In the genomic region with DNA sequence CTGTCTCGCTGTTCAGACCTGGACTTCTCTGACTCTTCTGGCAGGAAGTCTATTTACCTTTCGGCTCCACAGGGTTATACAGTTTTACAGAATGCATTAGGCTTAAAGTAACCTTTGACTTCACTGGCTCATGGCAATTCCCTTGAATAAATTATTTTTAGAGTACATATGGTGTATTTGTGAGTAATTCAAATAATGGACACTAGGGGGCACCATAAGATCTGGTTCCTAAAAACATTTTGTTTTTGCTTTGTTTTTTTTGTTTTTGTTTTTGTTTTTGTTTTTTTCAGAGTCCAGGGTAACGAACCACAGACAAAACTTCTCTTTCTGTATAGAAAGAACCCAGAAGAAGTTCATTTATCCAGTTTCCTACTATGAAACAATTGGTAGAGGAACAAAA, we compare ENCODE assay signal across 12 mouse cellular contexts. TPM values are rescaled to one million over a fixed set of nuclear protein-coding genes. Genes with fewer than 3 reads are reported as not detected.
DNase-seq lines count a peak whose midpoint lies in the region; ATAC-seq and TF ChIP-seq lines count a peak whose summit lies in the region.
"Had no signal": no experiment of that assay in that cellular context is flagged by ENCODE, and none has a peak within 500 bp of the region (broad histone marks: within the 10 kb centered on the region; RNA-seq: fewer than 3 reads in every experiment).

No protein-coding gene starts in this region.

- no peak overlapping the region for H3K9ac ChIP-seq in forebrain, embryonic 13.5 days
- no peak overlapping the region for H3K9ac ChIP-seq in forebrain, embryonic 16.5 days (replicated peaks; ENCODE audit: low read depth, low read length)
- H3K9ac ChIP-seq: embryonic facial prominence, embryonic 13.5 days; limb, embryonic 12.5 days had no signal

- no peaks in the 10 kb centered on the region for H3K4me1 ChIP-seq in forebrain, embryonic 13.5 days
- no peaks in the 10 kb centered on the region for H3K4me1 ChIP-seq in forebrain, embryonic 16.5 days (replicated peaks; ENCODE audit: control insufficient read depth, insufficient read depth, low read length)
- H3K4me1 ChIP-seq in lung, adult 2 months (ENCODE audit: control insufficient read depth, insufficient read depth, low read length), result no peaks in the 10 kb centered on the region
- H3K4me1 ChIP-seq: embryonic facial prominence, embryonic 13.5 days; heart, embryonic 10.5 days; limb, embryonic 12.5 days had no signal

- no peaks in the 10 kb centered on the region for H3K9me3 ChIP-seq in forebrain, embryonic 13.5 days (replicated peaks)
- no peaks in the 10 kb centered on the region for H3K9me3 ChIP-seq in forebrain, embryonic 16.5 days (ENCODE audit: control insufficient read depth, low read length)
- H3K9me3 ChIP-seq: embryonic facial prominence, embryonic 13.5 days; heart, embryonic 10.5 days; limb, embryonic 12.5 days had no signal

- no peak for TF ChIP-seq POLR2A in lung, adult 2 months (IDR thresholded peaks at IDR 0.05; ENCODE audit: borderline replicate concordance, extremely low read depth, low read depth, low read length)
- no peak for TF ChIP-seq POLR2A in brain, embryonic 14.5 days (IDR thresholded peaks at IDR 0.05; ENCODE audit: borderline replicate concordance, extremely low read depth, insufficient read depth, insufficient read length, poor library complexity, severe bottlenecking)

- ATAC-seq in forebrain, embryonic 13.5 days, result peak; percentile 6; the same call in 1 of the 2 replicates
- no peak for ATAC-seq in forebrain, embryonic 16.5 days

- no peak overlapping the region for H3K4me2 ChIP-seq in forebrain, embryonic 13.5 days
- H3K4me2 ChIP-seq in forebrain, embryonic 16.5 days (ENCODE audit: low read length), result no peak overlapping the region
- H3K4me2 ChIP-seq: embryonic facial prominence, embryonic 13.5 days; limb, embryonic 12.5 days had no signal

- H3K36me3 ChIP-seq in forebrain, embryonic 13.5 days (ENCODE audit: poor library complexity, severe bottlenecking), result no peaks in the 10 kb centered on the region
- no peaks in the 10 kb centered on the region for H3K36me3 ChIP-seq in forebrain, embryonic 16.5 days (ENCODE audit: control insufficient read depth, insufficient read depth)
- H3K36me3 ChIP-seq: embryonic facial prominence, embryonic 13.5 days; heart, embryonic 10.5 days; limb, embryonic 12.5 days had no signal

- no peak overlapping the region for H3K27ac ChIP-seq in forebrain, embryonic 13.5 days
- no peak overlapping the region for H3K27ac ChIP-seq in forebrain, embryonic 16.5 days (ENCODE audit: low read length)
- H3K27ac ChIP-seq: embryonic facial prominence, embryonic 13.5 days; heart, embryonic 10.5 days; limb, embryonic 12.5 days had no signal

- H3K27me3 ChIP-seq in forebrain, embryonic 13.5 days, result no peaks in the 10 kb centered on the region
- no peaks in the 10 kb centered on the region for H3K27me3 ChIP-seq in forebrain, embryonic 16.5 days (replicated peaks; ENCODE audit: control insufficient read depth, insufficient read depth, low read length)
- H3K27me3 ChIP-seq: embryonic facial prominence, embryonic 13.5 days; limb, embryonic 12.5 days had no signal

- H3K4me3 ChIP-seq in forebrain, embryonic 13.5 days, result no peak overlapping the region
- H3K4me3 ChIP-seq in forebrain, embryonic 16.5 days (replicated peaks; ENCODE audit: low read length), result no peak overlapping the region
- H3K4me3 ChIP-seq in lung, adult 2 months (replicated peaks; ENCODE audit: extremely low read depth, low read depth, low read length), result no peak overlapping the region
- H3K4me3 ChIP-seq: embryonic facial prominence, embryonic 13.5 days; heart, embryonic 10.5 days; limb, embryonic 12.5 days had no signal

- peak; percentile 32; the same call in 1 of the 2 replicates for TF ChIP-seq CTCF in lung, adult 2 months (IDR thresholded peaks at IDR 0.05; ENCODE audit: insufficient read depth, low read length)
- TF ChIP-seq CTCF in brain, embryonic 14.5 days (IDR thresholded peaks at IDR 0.05; ENCODE audit: borderline replicate concordance, extremely low read depth, insufficient read depth, insufficient read length), result peak; percentile 28; the same call in 1 of the 2 replicates

- WGBS in forebrain, embryonic 13.5 days, result 52% methylated on average over 3 of the region's 3 CpGs
- WGBS in forebrain, embryonic 16.5 days, result 50% methylated on average over 3 of the region's 3 CpGs
- WGBS in lung, adult 2 months, result 48% methylated on average over 3 of the region's 3 CpGs

- DNase-seq in lung, adult 2 months, result no peak
- DNase-seq in lung, postnatal 25 days (ENCODE audit: low spot score), result no peak
- peak; percentile 60 for DNase-seq in brain, embryonic 14.5 days (ENCODE audit: low read depth)
- DNase-seq in naive thymus-derived CD4-positive, alpha-beta T cell, adult 2 months (ENCODE audit: low read depth), result peak; percentile 76
- no peak for DNase-seq in spleen, adult 18-20 months
- no peak for DNase-seq in spleen, postnatal 10 days (ENCODE audit: low spot score in 2 of 2)
- DNase-seq: kidney, adult 8-10 months had no signal

RNA-seq across cellular contexts. Expression of gene Otulin, which starts 17.2 kb away (rescaled TPM):
- 26.3 and 29.2 TPM in 2 replicates for polyA plus RNA-seq in forebrain, embryonic 13.5 days (2015; fragmentation: Nextera tagmentation; extraction: Ambion mirVana)
- polyA plus RNA-seq in forebrain, embryonic 16.5 days (2015; fragmentation: Nextera tagmentation; extraction: Ambion mirVana), result 27.9 and 28.0 TPM in 2 replicates
- 16.4 and 23.7 TPM in 2 replicates for polyA plus RNA-seq in lung, adult 2 months (2012; rRNA removed)
- polyA plus RNA-seq in brain, embryonic 14.5 days (2012; rRNA removed), result 23.7 and 24.2 TPM in 2 replicates

RNA-seq across cellular contexts. Expression of gene Otulinl, which starts 33.7 kb away (rescaled TPM):
- 6.3 and 8.8 TPM in 2 replicates for polyA plus RNA-seq in forebrain, embryonic 13.5 days (2015; fragmentation: Nextera tagmentation; extraction: Ambion mirVana)
- 13.6 and 15.3 TPM in 2 replicates for polyA plus RNA-seq in forebrain, embryonic 16.5 days (2015; fragmentation: Nextera tagmentation; extraction: Ambion mirVana)
- 7.5 and 9.9 TPM in 2 replicates for polyA plus RNA-seq in lung, adult 2 months (2012; rRNA removed)
- 3.6 and 4.9 TPM in 2 replicates for polyA plus RNA-seq in brain, embryonic 14.5 days (2012; rRNA removed)

Comparison
In these comparisons a context has a peak if more than half of its experiments do, and no peak if none do; other contexts are left out.
1. DNase-seq: peak in brain, embryonic 14.5 days (single experiment) and naive thymus-derived CD4-positive, alpha-beta T cell, adult 2 months (single experiment); none in lung, adult 2 months (single experiment), lung, postnatal 25 days (single experiment), spleen, adult 18-20 months (0 of 2) and spleen, postnatal 10 days (0 of 2).